Mouse (Mus musculus) ES-E14 (cell line): ENCODE measurements around the gene Dnmbp. TPM values are rescaled to one million over a fixed set of nuclear protein-coding genes. Genes with fewer than 3 reads are reported as not detected.

Source experiments
- DNase-seq: peaks from one replicate; pipeline ENCODE4 v3.0.0-alpha.2; 2013; ENCODE audit warnings: low read depth, low spot score
- H3K27ac ChIP-seq: 2 replicates; pipeline ENCODE4 v1.5.1; 2012; ENCODE audit warnings: low read depth, mild to moderate bottlenecking, low read length, moderate library complexity, mixed read lengths; ENCODE audit not compliant: poor library complexity, insufficient read depth, severe bottlenecking
- H3K36me3 ChIP-seq: 2 replicates; pipeline ENCODE4 v1.6.1; 2012; ENCODE audit warnings: mild to moderate bottlenecking, low read length, moderate library complexity, mixed read lengths; ENCODE audit not compliant: control insufficient read depth, poor library complexity, insufficient read depth, severe bottlenecking
- H3K4me1 ChIP-seq, 2 experiments: fragments of 150-350 bp in 1 of 2; sonication (generic) in 1 of 2; 2 replicates each; pipeline ENCODE4 v1.6.1; 2012; ENCODE audit warnings: low read length in 2 of 2, mild to moderate bottlenecking in 1 of 2, mixed read lengths in 1 of 2; ENCODE audit not compliant: control insufficient read depth in 2 of 2, insufficient read depth in 2 of 2, poor library complexity in 1 of 2
- H3K4me3 ChIP-seq, 2 experiments: fragments of 150-350 bp in 1 of 2; sonication (generic) in 1 of 2; 2 replicates each; pipeline ENCODE4 v1.5.1; 2012; ENCODE audit warnings: low read length in 2 of 2, low read depth in 1 of 2, mild to moderate bottlenecking in 1 of 2, mixed read lengths in 1 of 2; ENCODE audit not compliant: insufficient read depth in 1 of 2, poor library complexity in 1 of 2, severe bottlenecking in 1 of 2
- H3K9ac ChIP-seq: 2 replicates; pipeline ENCODE4 v1.6.1; 2012; ENCODE audit warnings: low read depth, mild to moderate bottlenecking, low read length, mixed read lengths; ENCODE audit not compliant: poor library complexity, insufficient read depth, severe bottlenecking
- H3K9me3 ChIP-seq: fragments of 150-350 bp; sonication (generic); 2 replicates; pipeline ENCODE4 v1.6.1; 2012; ENCODE audit warnings: low read depth, mild to moderate bottlenecking, low read length; ENCODE audit not compliant: control insufficient read depth, insufficient read depth
- CHD2 ChIP-seq: IDR thresholded peaks from 2 replicates; pipeline ENCODE4 v1.6.1; 2014; ENCODE audit warnings: mild to moderate bottlenecking, low read depth, low read length, inconsistent platforms
- HCFC1 ChIP-seq: IDR thresholded peaks from 2 replicates; pipeline ENCODE4 v1.6.1; 2012; ENCODE audit warnings: low read length, inconsistent platforms, borderline replicate concordance; ENCODE audit not compliant: insufficient read depth
- MAFK ChIP-seq: IDR thresholded peaks from 2 replicates; pipeline ENCODE4 v1.6.1; 2014; ENCODE audit warnings: mild to moderate bottlenecking, low read depth, low read length, inconsistent platforms; ENCODE audit not compliant: insufficient read depth
- ZC3H11A ChIP-seq: IDR thresholded peaks from 2 replicates; pipeline ENCODE4 v1.6.1; 2012; ENCODE audit warnings: low read depth, mild to moderate bottlenecking, inconsistent platforms, low read length, borderline replicate concordance
- ZNF384 ChIP-seq: IDR thresholded peaks from 2 replicates; pipeline ENCODE4 v1.6.1; 2012; ENCODE audit warnings: low read depth, low read length, inconsistent platforms
- in situ Hi-C, 2 experiments: fragments of 600-800 bp; cut with MboI; formaldehyde crosslinking; loops; one replicate each; pipeline ENCODE4 v1.15.1; 2025; ENCODE audit warnings: low sequenced_read_pairs in 2 of 2, inconsistent platforms in 1 of 2; ENCODE audit not compliant: unreplicated experiment in 2 of 2
- total RNA-seq: library from RNA; depleted of rRNA; stranded (reverse); fragments of 300-350 nt; gene quantifications from 2 replicates; pipeline ENCODE4 v1.2.3, GENCODE M21; 2012

The Dnmbp gene
- total RNA-seq, 1 experiment = 11.5 TPM

- peaks cover 18% of the 10 kb centered on the region; the same call in 1 of the 2 replicates for H3K36me3 ChIP-seq
- H3K27ac ChIP-seq = no peak overlapping the region
- DNase-seq = peak; percentile 64
- H3K4me3 ChIP-seq = peak overlapping the region; percentile 68 to 84
- no peak for TF ChIP-seq ZNF384
- TF ChIP-seq MAFK = no peak
- no peak for TF ChIP-seq HCFC1
- no peak for TF ChIP-seq CHD2
- no peak for TF ChIP-seq ZC3H11A
- peak overlapping the region; percentile 74 for H3K9ac ChIP-seq
- peaks cover 0 to 5% of the 10 kb centered on the region in 2 experiments; a peak in 1 of 4 replicates for H3K4me1 ChIP-seq
- H3K9me3 ChIP-seq = no peaks in the 10 kb centered on the region
- in situ Hi-C loops = no loop called here
These were observed 92.0 kb downstream of the Dnmbp start for GRCm38 (mm10) chr19:43847966-43848365.

DNA sequence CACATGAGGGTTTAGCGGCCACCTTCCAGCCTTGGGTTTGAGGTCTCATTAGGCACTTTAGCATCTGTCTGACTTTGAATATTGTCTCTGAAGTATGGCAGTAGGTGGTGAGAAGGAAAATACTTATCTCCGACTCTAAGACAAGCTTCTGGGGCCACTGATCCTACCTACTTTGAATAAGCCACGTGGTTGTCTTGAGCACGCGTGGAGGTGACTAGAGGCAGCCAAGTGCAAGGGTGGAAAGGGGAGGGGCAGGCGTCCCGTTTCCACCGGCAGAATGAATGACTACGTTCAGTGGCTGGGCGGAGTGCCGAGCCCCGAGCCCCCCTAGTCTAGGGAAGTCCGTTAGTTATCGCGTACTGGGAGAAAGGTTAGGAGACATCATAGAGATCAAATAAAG lies 92.9 kb downstream of the Dnmbp start:
- H3K9me3 ChIP-seq = no peaks in the 10 kb centered on the region
- H3K9ac ChIP-seq = peak overlapping the region; percentile 74; the same call in 1 of the 2 replicates
- no peak for DNase-seq
- H3K4me3 ChIP-seq = peak overlapping the region in 1 of 2 experiments; percentile 84; a peak in 2 of 4 replicates
- TF ChIP-seq MAFK = no peak
- H3K4me1 ChIP-seq = peaks cover 0 to 3% of the 10 kb centered on the region in 2 experiments; a peak in 1 of 4 replicates
- H3K27ac ChIP-seq = no peak overlapping the region
- in situ Hi-C loops = no loop called here
- peaks cover 18% of the 10 kb centered on the region; the same call in 1 of the 2 replicates for H3K36me3 ChIP-seq

GRCm38 (mm10) chr19:43845331-43845908 lies 94.6 kb downstream of the Dnmbp start:
- H3K9me3 ChIP-seq = no peaks in the 10 kb centered on the region
- H3K36me3 ChIP-seq = peaks cover 15% of the 10 kb centered on the region; the same call in 1 of the 2 replicates
- H3K4me1 ChIP-seq = peaks cover 0 to 2% of the 10 kb centered on the region in 2 experiments; a peak in 1 of 4 replicates
- no peak overlapping the region for H3K9ac ChIP-seq
- TF ChIP-seq ZC3H11A (no peak), MAFK (no peak), CHD2 (no peak), ZNF384 (no peak), HCFC1 (no peak)
- in situ Hi-C loops = no loop called here
- H3K27ac ChIP-seq = no peak overlapping the region
- DNase-seq = no peak
- no peak overlapping the region for H3K4me3 ChIP-seq

DNA sequence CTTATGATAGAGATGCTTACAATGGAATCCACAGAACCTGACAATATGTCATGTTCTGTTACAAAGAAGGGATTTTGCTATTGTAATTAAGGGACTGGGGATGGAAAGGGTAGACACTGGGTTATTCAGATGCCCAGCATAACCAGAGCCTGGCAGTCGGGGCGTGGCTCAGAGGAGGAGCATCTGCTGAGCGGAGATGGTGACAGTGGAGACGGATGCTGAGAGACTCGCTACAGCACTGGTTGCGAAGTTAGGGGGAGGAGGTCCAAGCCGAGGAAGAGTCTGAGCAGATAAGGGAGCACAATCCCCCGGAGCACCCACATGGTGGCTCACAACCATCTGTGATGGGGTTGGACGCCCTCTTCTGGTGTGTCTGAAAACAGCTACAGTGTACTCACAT lies 96.8 kb downstream of the Dnmbp start:
- Histone ChIP-seq H3K9ac (no peak overlapping the region), H3K4me1 (0 out of 4 replicates have a peak, but pooled peaks cover 0 to 2% of the 10 kb centered on the region in 2 experiments), H3K9me3 (no peaks in the 10 kb centered on the region), H3K36me3 (peaks cover 5% of the 10 kb centered on the region; the same call in 1 of the 2 replicates), H3K4me3 (no peak overlapping the region), H3K27ac (no peak overlapping the region)
- in situ Hi-C loops = no loop called here
- TF ChIP-seq CHD2 = no peak
- TF ChIP-seq ZC3H11A = no peak
- no peak for TF ChIP-seq MAFK
- TF ChIP-seq HCFC1 = no peak
- no peak for TF ChIP-seq ZNF384
- no peak for DNase-seq
